ENCODE assay signal across 8 mouse cellular contexts in the genomic region with DNA sequence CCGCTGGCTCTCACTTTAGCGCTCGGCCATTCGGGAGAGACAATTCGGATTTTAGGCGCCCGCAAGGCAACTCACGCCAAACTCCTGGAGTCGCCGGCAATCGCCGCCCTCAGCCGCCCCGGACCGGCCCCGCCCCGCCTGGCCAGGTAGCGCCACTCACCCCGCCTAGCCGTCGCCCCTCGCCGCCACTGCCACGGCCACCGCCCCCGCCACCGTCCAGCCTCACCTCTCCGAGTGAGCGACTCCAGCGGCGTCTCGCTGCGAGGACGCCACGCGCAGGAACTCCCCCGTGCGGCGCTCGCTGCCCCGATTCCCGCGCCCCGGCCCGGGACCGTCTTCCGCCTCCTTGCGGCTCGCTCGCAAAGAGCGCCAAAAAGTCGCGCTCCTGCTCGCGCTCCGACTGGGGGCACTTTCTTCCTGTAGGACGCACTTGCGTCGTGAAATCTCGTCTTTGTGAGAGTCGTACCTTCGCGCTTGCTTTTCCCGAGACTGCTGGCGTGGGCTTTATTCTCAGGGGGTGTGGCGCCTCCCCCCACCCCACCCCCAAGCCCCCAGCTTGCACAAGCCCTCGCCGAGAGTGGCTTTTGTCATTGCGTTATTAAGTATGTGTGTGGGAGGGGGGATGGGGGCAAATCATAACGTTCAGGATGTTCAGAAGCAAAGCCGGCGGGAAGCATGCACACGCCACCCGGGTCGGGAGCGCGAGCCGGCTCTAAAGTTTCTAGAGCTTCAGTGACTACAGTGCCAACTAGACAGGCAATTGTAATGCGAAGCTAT. TPM values are rescaled to one million over a fixed set of nuclear protein-coding genes. Genes with fewer than 3 reads are reported as not detected.
DNase-seq lines count a peak whose midpoint lies in the region; ATAC-seq lines count a peak whose summit lies in the region.

No protein-coding gene starts in this region.

- 20% methylated on average over 41 of the region's 79 CpGs for WGBS in forebrain, embryonic 13.5 days
- WGBS in intestine, embryonic 14.5 days, result 20% methylated on average over 76 of the region's 79 CpGs
- WGBS in neural tube, embryonic 13.5 days, result 19% methylated on average over 70 of the region's 79 CpGs

- H3K27me3 ChIP-seq in forebrain, embryonic 13.5 days, result no peaks in the 10 kb centered on the region; the same call in 1 of the 2 replicates
- no peaks in the 10 kb centered on the region; the same call in 1 of the 2 replicates for H3K27me3 ChIP-seq in intestine, embryonic 14.5 days (replicated peaks; ENCODE audit: control insufficient read depth, insufficient read depth, low read length)
- H3K27me3 ChIP-seq in neural tube, embryonic 13.5 days, result peaks cover 28% of the 10 kb centered on the region

- H3K36me3 ChIP-seq in forebrain, embryonic 13.5 days (ENCODE audit: poor library complexity, severe bottlenecking), result no peaks in the 10 kb centered on the region
- no peaks in the 10 kb centered on the region for H3K36me3 ChIP-seq in intestine, embryonic 14.5 days (ENCODE audit: control insufficient read depth, insufficient read depth, low read length)
- H3K36me3 ChIP-seq in neural tube, embryonic 13.5 days, result no peaks in the 10 kb centered on the region

- no peaks in the 10 kb centered on the region for H3K4me1 ChIP-seq in forebrain, embryonic 13.5 days
- no peaks in the 10 kb centered on the region for H3K4me1 ChIP-seq in intestine, embryonic 14.5 days (replicated peaks; ENCODE audit: control insufficient read depth, insufficient read depth, low read length)
- no peaks in the 10 kb centered on the region for H3K4me1 ChIP-seq in neural tube, embryonic 13.5 days (replicated peaks)

- H3K4me2 ChIP-seq in forebrain, embryonic 13.5 days, result peak overlapping the region; percentile 72
- peak overlapping the region; percentile 61 for H3K4me2 ChIP-seq in intestine, embryonic 14.5 days (ENCODE audit: low read length)
- peak overlapping the region; percentile 81 for H3K4me2 ChIP-seq in neural tube, embryonic 13.5 days

- peak; percentile 67 for ATAC-seq in forebrain, embryonic 13.5 days
- peak; percentile 80 for ATAC-seq in intestine, embryonic 14.5 days (replicated peaks; ENCODE audit: low FRiP score, low TSS enrichment, low read depth)
- peak; percentile 84 for ATAC-seq in neural tube, embryonic 13.5 days (ENCODE audit: low read depth)

- DNase-seq in cerebellum, adult 18-20 months, result peak; percentile 3 to 23
- DNase-seq in cerebellum, adult 9-11 months, result no peak
- peak; percentile 7 for DNase-seq in brain, adult 2 months (ENCODE audit: low read depth, low spot score)
- peak; percentile 77 for DNase-seq in intestine, embryonic 14.5 days (ENCODE audit: low spot score)
- peak; percentile 26 to 47 for DNase-seq in lung, adult 18-20 months
- DNase-seq in thymus, postnatal 4 days, result peak; percentile 85

- no peak overlapping the region; the same call in 1 of the 2 replicates for H3K27ac ChIP-seq in forebrain, embryonic 13.5 days
- peak overlapping the region; percentile 67 for H3K27ac ChIP-seq in intestine, embryonic 14.5 days (ENCODE audit: low read depth)
- H3K27ac ChIP-seq in neural tube, embryonic 13.5 days (replicated peaks), result no peak overlapping the region

- H3K9me3 ChIP-seq in forebrain, embryonic 13.5 days (replicated peaks), result no peaks in the 10 kb centered on the region
- no peaks in the 10 kb centered on the region for H3K9me3 ChIP-seq in intestine, embryonic 14.5 days (ENCODE audit: control insufficient read depth, low read length)
- no peaks in the 10 kb centered on the region for H3K9me3 ChIP-seq in neural tube, embryonic 13.5 days

- H3K4me3 ChIP-seq in forebrain, embryonic 13.5 days, result peak overlapping the region; percentile 51
- H3K4me3 ChIP-seq in intestine, embryonic 14.5 days (ENCODE audit: low read depth, low read length), result peak overlapping the region; percentile 46
- H3K4me3 ChIP-seq in neural tube, embryonic 13.5 days, result peak overlapping the region; percentile 49

- peak overlapping the region; percentile 57 for H3K9ac ChIP-seq in forebrain, embryonic 13.5 days
- peak overlapping the region; percentile 50 for H3K9ac ChIP-seq in intestine, embryonic 14.5 days (ENCODE audit: low read length)
- H3K9ac ChIP-seq in neural tube, embryonic 13.5 days, result peak overlapping the region; percentile 58; the same call in 1 of the 2 replicates

RNA-seq across cellular contexts. Expression of gene Mbnl3, which starts 0.6 kb away (rescaled TPM):
- polyA plus RNA-seq in forebrain, embryonic 13.5 days (2015; fragmentation: Nextera tagmentation; extraction: Ambion mirVana), result 3.5 and 4.5 TPM in 2 replicates
- polyA plus RNA-seq in intestine, embryonic 14.5 days (2014; fragmentation: Nextera tagmentation; extraction: Ambion mirVana), result 11.2 and 13.6 TPM in 2 replicates
- polyA plus RNA-seq in neural tube, embryonic 13.5 days (2015; fragmentation: Nextera tagmentation; extraction: Ambion mirVana), result 1.3 and 2.3 TPM in 2 replicates
